ENCODE assay signal across 21 mouse cellular contexts in genomic region chr9:118070442-118070841, GRCm38 (mm10). TPM values are rescaled to one million over a fixed set of nuclear protein-coding genes. Genes with fewer than 3 reads are reported as not detected.
DNase-seq lines count a peak whose midpoint lies in the region; ATAC-seq lines count a peak whose summit lies in the region.
"Had no signal": no experiment of that assay in that cellular context is flagged by ENCODE, and none has a peak within 500 bp of the region (broad histone marks: within the 10 kb centered on the region; RNA-seq: fewer than 3 reads in every experiment).

No protein-coding gene starts in this region.

- no peak overlapping the region for H3K27ac ChIP-seq in hindbrain, embryonic 16.5 days (ENCODE audit: low read depth, low read length)
- H3K27ac ChIP-seq in kidney, embryonic 16.5 days (ENCODE audit: low read length), result no peak overlapping the region
- H3K27ac ChIP-seq: heart, embryonic 13.5 days; liver, embryonic 14.5 days; lung, embryonic 15.5 days; midbrain, embryonic 10.5 days; neural tube, embryonic 12.5 days had no signal

- H3K4me3 ChIP-seq in hindbrain, embryonic 16.5 days (ENCODE audit: low read length), result no peak overlapping the region
- no peak overlapping the region for H3K4me3 ChIP-seq in kidney, embryonic 16.5 days (ENCODE audit: low read length)
- H3K4me3 ChIP-seq: heart, embryonic 13.5 days; lung, embryonic 15.5 days; midbrain, embryonic 10.5 days; neural tube, embryonic 12.5 days had no signal

- H3K4me1 ChIP-seq in hindbrain, embryonic 16.5 days (ENCODE audit: control insufficient read depth, insufficient read depth, low read depth, low read length), result no peaks in the 10 kb centered on the region
- H3K4me1 ChIP-seq in kidney, embryonic 16.5 days (ENCODE audit: insufficient read depth, low read length), result no peaks in the 10 kb centered on the region
- H3K4me1 ChIP-seq: heart, embryonic 13.5 days; lung, embryonic 15.5 days; midbrain, embryonic 10.5 days; neural tube, embryonic 12.5 days had no signal

- 95% methylated on average over 6 of the region's 6 CpGs for WGBS in hindbrain, embryonic 16.5 days
- WGBS in kidney, embryonic 16.5 days, result 93% methylated on average over 6 of the region's 6 CpGs

- no peak for ATAC-seq in megakaryocyte progenitor cell, adult 5-6 weeks (replicated peaks; ENCODE audit: poor library complexity)
- ATAC-seq in hindbrain, embryonic 16.5 days, result no peak
- ATAC-seq in kidney, embryonic 16.5 days (ENCODE audit: low FRiP score, low TSS enrichment), result no peak

- H3K27me3 ChIP-seq in hindbrain, embryonic 16.5 days (replicated peaks; ENCODE audit: control insufficient read depth, insufficient read depth, low read length), result no peaks in the 10 kb centered on the region
- no peaks in the 10 kb centered on the region for H3K27me3 ChIP-seq in kidney, embryonic 16.5 days (ENCODE audit: insufficient read depth, low read length)
- H3K27me3 ChIP-seq: CH12.LX; heart, embryonic 13.5 days; lung, embryonic 15.5 days; neural tube, embryonic 12.5 days had no signal

- peaks cover 12% of the 10 kb centered on the region; the same call in 1 of the 2 replicates for H3K36me3 ChIP-seq in hindbrain, embryonic 16.5 days (ENCODE audit: control insufficient read depth, insufficient read depth, low read length)
- H3K36me3 ChIP-seq in kidney, embryonic 16.5 days (ENCODE audit: insufficient read depth, low read length), result peaks cover 21% of the 10 kb centered on the region

- H3K9ac ChIP-seq in hindbrain, embryonic 16.5 days (ENCODE audit: low read depth, low read length), result no peak overlapping the region
- no peak overlapping the region for H3K9ac ChIP-seq in kidney, embryonic 16.5 days (replicated peaks; ENCODE audit: low read length)
- H3K9ac ChIP-seq: heart, embryonic 13.5 days; liver, embryonic 14.5 days; lung, embryonic 15.5 days; neural tube, embryonic 12.5 days had no signal

- no peak overlapping the region for H3K4me2 ChIP-seq in hindbrain, embryonic 16.5 days (ENCODE audit: low read length)
- H3K4me2 ChIP-seq in kidney, embryonic 16.5 days (replicated peaks; ENCODE audit: low read depth, low read length), result no peak overlapping the region
- H3K4me2 ChIP-seq: heart, embryonic 13.5 days; lung, embryonic 15.5 days; neural tube, embryonic 12.5 days had no signal

- no peaks in the 10 kb centered on the region for H3K9me3 ChIP-seq in hindbrain, embryonic 16.5 days (ENCODE audit: control insufficient read depth, low read length)
- H3K9me3 ChIP-seq in kidney, embryonic 16.5 days (ENCODE audit: low read length), result no peaks in the 10 kb centered on the region
- H3K9me3 ChIP-seq: heart, embryonic 13.5 days; lung, embryonic 15.5 days; midbrain, embryonic 10.5 days; neural tube, embryonic 12.5 days had no signal

- DNase-seq in gastrocnemius, adult 18-20 months (ENCODE audit: low spot score), result peak; percentile 55
- DNase-seq in gastrocnemius, postnatal 4 days (ENCODE audit: low spot score in 2 of 2), result no peak
- peak; percentile 80 for DNase-seq in cerebellum, adult 11 months
- peak; percentile 92 for DNase-seq in cerebellum, adult 9-11 months
- peak; percentile 19 for DNase-seq in gastrocnemius, postnatal 10 days
- DNase-seq: adrenal gland, postnatal 25 days; embryo, embryonic 11 days; heart, postnatal 4 days; kidney, adult 11 months; kidney, postnatal 25 days; lung, postnatal 4 days; thymus, postnatal 25 days had no signal

RNA-seq across cellular contexts. Expression of gene Azi2, which starts 30.1 kb away (rescaled TPM):
- 10 to 100 TPM; 30.7 to 35.4 TPM for total RNA-seq in gastrocnemius, adult 18-20 months (2021)
- 10 to 100 TPM; 52.4 to 57.3 TPM for total RNA-seq in gastrocnemius, postnatal 4 days (2021)
- 10 to 100 TPM; 46.5 to 48.8 TPM for total RNA-seq in gastrocnemius, postnatal 10 days (2021)
- total RNA-seq in megakaryocyte progenitor cell, adult 5-6 weeks (2015), result 69.6 and 75.9 TPM in 2 replicates
- total RNA-seq in megakaryocyte progenitor cell, adult 5-6 weeks (2017), result 58.6 and 60.3 TPM in 2 replicates
- polyA plus RNA-seq in hindbrain, embryonic 16.5 days (2015; fragmentation: Nextera tagmentation; extraction: Ambion mirVana), result 78.8 and 79.8 TPM in 2 replicates
- 68.3 and 72.9 TPM in 2 replicates for polyA plus RNA-seq in kidney, embryonic 16.5 days (2015; fragmentation: Nextera tagmentation; extraction: Ambion mirVana)

Comparison
In these comparisons a context has a peak if more than half of its experiments do, and no peak if none do; other contexts are left out.
1. DNase-seq: peak in gastrocnemius, adult 18-20 months (single experiment), cerebellum, adult 11 months (single experiment), cerebellum, adult 9-11 months (single experiment) and gastrocnemius, postnatal 10 days (single experiment); none in gastrocnemius, postnatal 4 days (0 of 2).